Mouse (Mus musculus) testis, adult 2 months (tissue): Measurements from ENCODE around the gene Klhdc8b. TPM values are rescaled to one million over a fixed set of nuclear protein-coding genes. Genes with fewer than 3 reads are reported as not detected.

Experiments
- H3K27ac ChIP-seq: fragments of 200-500 bp; 2 replicates; pipeline ENCODE4 v1.5.1; 2012; ENCODE audit warnings: low read depth, low read length; ENCODE audit not compliant: control insufficient read depth, insufficient read depth
- H3K27me3 ChIP-seq: fragments of 200-500 bp; 2 replicates; pipeline ENCODE4 v1.6.1; 2012; ENCODE audit warnings: mild to moderate bottlenecking, low read length, moderate library complexity; ENCODE audit not compliant: control insufficient read depth, insufficient read depth
- H3K36me3 ChIP-seq: fragments of 200-500 bp; 2 replicates; pipeline ENCODE4 v1.6.1; 2012; ENCODE audit warnings: mild to moderate bottlenecking, low read length; ENCODE audit not compliant: control insufficient read depth, insufficient read depth
- H3K4me1 ChIP-seq: fragments of 200-500 bp; 2 replicates; pipeline ENCODE4 v1.6.1; 2012; ENCODE audit warnings: low read length; ENCODE audit not compliant: control insufficient read depth, insufficient read depth
- H3K4me3 ChIP-seq: fragments of 200-500 bp; 2 replicates; pipeline ENCODE4 v1.5.1; 2012; ENCODE audit warnings: low read depth, mild to moderate bottlenecking, low read length, moderate library complexity, mixed read lengths; ENCODE audit not compliant: control insufficient read depth
- CTCF ChIP-seq: fragments of 200-500 bp; IDR thresholded peaks from 2 replicates; pipeline ENCODE4 v1.5.1; 2012; ENCODE audit warnings: low read depth, mild to moderate bottlenecking, inconsistent platforms, low read length, moderate library complexity; ENCODE audit not compliant: control insufficient read depth, insufficient read depth, insufficient replicate concordance
- POLR2A ChIP-seq: fragments of 200-500 bp; IDR thresholded peaks from 2 replicates; pipeline ENCODE4 v1.6.1; 2012; ENCODE audit warnings: low read depth, mild to moderate bottlenecking, inconsistent platforms, low read length, moderate library complexity; ENCODE audit not compliant: control insufficient read depth
- polyA plus RNA-seq: library from polyadenylated mRNA; depleted of rRNA; stranded (reverse); fragments of >200 nt; gene quantifications from 2 replicates; pipeline ENCODE4 v1.2.3, GENCODE M21; 2012

The Klhdc8b gene
- polyA plus RNA-seq, 1 experiment = 18.7 TPM

DNA sequence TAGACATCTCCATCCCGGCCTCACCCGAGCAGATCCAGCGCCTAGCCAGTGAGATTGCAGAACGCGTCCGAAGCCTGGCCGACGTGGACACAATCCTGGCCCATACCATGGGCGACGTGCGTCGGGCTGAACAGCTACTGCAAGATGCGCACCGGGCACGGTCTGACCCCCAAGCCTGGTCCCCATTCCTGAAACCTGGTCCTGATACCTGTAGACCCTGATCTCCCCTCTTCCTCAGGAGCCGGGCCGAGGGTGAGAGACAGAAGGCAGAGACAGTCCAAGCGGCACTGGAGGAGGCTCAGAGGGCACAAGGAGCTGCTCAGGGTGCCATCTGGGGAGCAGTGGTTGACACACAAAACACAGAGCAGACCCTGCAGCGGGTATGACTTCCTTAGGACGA lies 27.8 kb upstream of the Klhdc8b start:
- peaks cover 4% of the 10 kb centered on the region for H3K36me3 ChIP-seq
- no peak overlapping the region for H3K27ac ChIP-seq
- no peaks in the 10 kb centered on the region for H3K27me3 ChIP-seq
- H3K4me3 ChIP-seq = no peak overlapping the region
- TF ChIP-seq CTCF = no peak
- TF ChIP-seq POLR2A = no peak
- peaks cover 16% of the 10 kb centered on the region for H3K4me1 ChIP-seq

DNA sequence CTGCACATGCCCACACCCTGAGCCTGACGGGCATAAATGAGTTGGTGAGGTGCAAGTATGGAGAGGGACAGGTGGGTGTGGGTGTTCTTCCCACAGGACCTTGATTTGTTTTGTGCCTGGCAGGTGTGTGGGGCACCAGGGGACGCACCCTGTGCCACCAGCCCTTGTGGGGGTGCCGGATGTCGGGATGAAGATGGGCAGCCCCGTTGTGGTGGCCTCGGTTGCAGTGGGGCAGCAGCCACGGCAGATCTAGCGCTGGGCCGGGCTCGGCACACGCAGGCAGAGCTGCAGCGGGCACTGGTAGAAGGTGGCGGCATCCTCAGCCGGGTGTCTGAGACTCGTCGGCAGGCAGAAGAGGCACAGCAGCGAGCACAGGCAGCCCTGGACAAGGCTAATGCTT lies 27.0 kb upstream of the Klhdc8b start:
- peaks cover under 1% of the 10 kb centered on the region; the same call in 1 of the 2 replicates for H3K36me3 ChIP-seq
- no peak overlapping the region for H3K27ac ChIP-seq
- peaks cover 16% of the 10 kb centered on the region for H3K4me1 ChIP-seq
- H3K27me3 ChIP-seq = no peaks in the 10 kb centered on the region
- no peak overlapping the region for H3K4me3 ChIP-seq
- no peak for TF ChIP-seq CTCF
- no peak for TF ChIP-seq POLR2A

DNA sequence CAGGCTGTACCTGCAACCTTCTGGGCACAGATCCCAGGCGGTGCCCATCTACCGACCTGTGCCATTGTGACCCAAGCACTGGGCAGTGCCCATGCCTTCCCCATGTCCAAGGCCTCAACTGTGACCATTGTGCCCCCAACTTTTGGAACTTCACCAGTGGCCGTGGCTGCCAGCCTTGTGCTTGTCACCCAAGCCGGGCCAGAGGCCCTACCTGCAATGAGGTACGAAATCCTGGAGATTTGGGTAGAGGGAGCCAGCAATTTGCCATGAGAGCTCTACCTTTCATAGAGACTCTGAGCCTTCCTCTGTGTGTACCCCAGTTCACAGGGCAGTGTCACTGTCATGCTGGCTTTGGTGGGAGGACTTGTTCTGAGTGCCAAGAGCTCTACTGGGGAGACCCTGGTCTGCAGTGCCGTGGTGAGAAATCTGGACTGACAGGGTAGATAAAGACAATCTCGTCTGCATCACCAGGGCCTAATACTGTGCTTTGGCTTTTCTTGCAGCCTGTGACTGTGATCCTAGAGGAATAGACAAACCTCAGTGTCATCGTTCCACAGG lies 25.7 kb upstream of the Klhdc8b start:
- Histone ChIP-seq H3K4me1 (peaks cover 9% of the 10 kb centered on the region), H3K4me3 (no peak overlapping the region), H3K27me3 (no peaks in the 10 kb centered on the region), H3K27ac (no peak overlapping the region), H3K36me3 (no peaks in the 10 kb centered on the region)
- TF ChIP-seq CTCF (no peak), POLR2A (no peak)

GRCm38 (mm10) chr9:108485301-108485875 lies 24.0 kb upstream of the Klhdc8b start:
- Histone ChIP-seq H3K27ac (no peak overlapping the region), H3K27me3 (no peaks in the 10 kb centered on the region), H3K36me3 (no peaks in the 10 kb centered on the region), H3K4me1 (peaks cover 7% of the 10 kb centered on the region), H3K4me3 (no peak overlapping the region)
- TF ChIP-seq POLR2A = no peak
- TF ChIP-seq CTCF = no peak

GRCm38 (mm10) chr9:108484021-108484420 lies 22.6 kb upstream of the Klhdc8b start:
- Histone ChIP-seq H3K36me3 (no peaks in the 10 kb centered on the region), H3K4me3 (no peak overlapping the region), H3K27ac (no peak overlapping the region), H3K4me1 (peaks cover 12% of the 10 kb centered on the region), H3K27me3 (no peaks in the 10 kb centered on the region)
- TF ChIP-seq CTCF = no peak
- TF ChIP-seq POLR2A = no peak

GRCm38 (mm10) chr9:108483051-108483790 lies 21.8 kb upstream of the Klhdc8b start:
- TF ChIP-seq POLR2A (no peak), CTCF (no peak)

DNA sequence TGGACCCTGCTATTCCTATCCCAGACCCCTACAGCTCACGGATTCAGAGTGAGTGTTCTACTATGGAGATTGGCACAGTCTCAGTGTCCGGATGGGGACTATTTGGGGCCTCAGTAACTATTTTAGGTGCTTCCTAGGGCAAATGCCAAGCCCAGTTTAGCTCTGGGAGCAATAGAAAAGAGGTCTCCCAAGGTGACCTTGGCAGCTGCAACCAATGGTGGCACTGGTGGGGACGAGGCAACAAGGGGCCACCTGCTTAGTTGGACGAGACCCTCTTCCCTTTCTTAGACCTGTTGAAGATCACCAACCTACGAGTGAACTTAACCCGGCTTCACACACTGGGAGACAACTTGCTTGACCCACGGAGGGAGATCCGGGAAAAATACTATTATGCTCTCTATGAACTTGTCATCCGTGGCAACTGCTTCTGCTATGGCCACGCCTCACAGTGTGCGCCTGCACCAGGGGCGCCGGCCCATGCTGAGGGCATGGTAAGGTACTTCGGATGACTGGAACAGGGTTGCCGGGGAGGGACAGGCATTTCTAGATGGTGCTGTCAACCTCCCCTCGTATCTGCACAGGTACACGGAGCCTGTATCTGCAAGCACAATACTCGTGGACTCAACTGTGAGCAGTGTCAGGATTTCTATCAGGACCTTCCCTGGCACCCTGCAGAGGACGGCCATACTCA lies 20.3 kb upstream of the Klhdc8b start:
- Histone ChIP-seq H3K4me3 (no peak overlapping the region), H3K27me3 (no peaks in the 10 kb centered on the region), H3K36me3 (no peaks in the 10 kb centered on the region), H3K27ac (no peak overlapping the region), H3K4me1 (peaks cover 21% of the 10 kb centered on the region)
- TF ChIP-seq POLR2A (no peak), CTCF (no peak)

More at GRCm38 (mm10) chr9:108483051-108483790, 21.8 kb upstream of the Klhdc8b start:
- Histone ChIP-seq H3K4me3 (no peak overlapping the region), H3K27ac (no peak overlapping the region), H3K4me1 (peaks cover 18% of the 10 kb centered on the region), H3K27me3 (no peaks in the 10 kb centered on the region), H3K36me3 (no peaks in the 10 kb centered on the region)
